Mouse (Mus musculus) forebrain, postnatal 0 days (tissue): Measurements from ENCODE around the gene Atox1. TPM values are rescaled to one million over a fixed set of nuclear protein-coding genes. Genes with fewer than 3 reads are reported as not detected.
A peak's percentile ranks its signal among the peaks of the same experiment; 100 is the strongest.

Experiments
- ATAC-seq: fragments of 200-750 bp; cut with Nextera tagmentation; 2 replicates; pipeline ENCODE4 v1.8.0; 2017; ENCODE audit warnings: mild to moderate bottlenecking, moderate library complexity
- DNase-seq: peaks from one replicate; pipeline ENCODE4 v3.0.0-alpha.2; 2015
- H3K27ac ChIP-seq: fragments of 300-500 bp; sonication (generic); 2 replicates; pipeline ENCODE4 v1.5.1; 2014; ENCODE audit warnings: low read depth, mild to moderate bottlenecking, antibody characterized with exemption, low read length, moderate library complexity, mixed read lengths
- H3K27me3 ChIP-seq: fragments of 300-500 bp; sonication (generic); 2 replicates; pipeline ENCODE4 v1.6.1; 2014; ENCODE audit warnings: mild to moderate bottlenecking, low read length, mixed read lengths; ENCODE audit not compliant: insufficient read depth
- H3K36me3 ChIP-seq: fragments of 300-500 bp; sonication (generic); 2 replicates; pipeline ENCODE4 v1.6.1; 2014; ENCODE audit warnings: mild to moderate bottlenecking, moderate library complexity; ENCODE audit not compliant: insufficient read depth
- H3K4me1 ChIP-seq: fragments of 300-500 bp; sonication (generic); 2 replicates; pipeline ENCODE4 v1.6.1; 2014; ENCODE audit warnings: antibody characterized with exemption; ENCODE audit not compliant: insufficient read depth
- H3K4me2 ChIP-seq: fragments of 300-500 bp; sonication (generic); 2 replicates; pipeline ENCODE4 v1.6.1; 2014; ENCODE audit warnings: low read depth, mild to moderate bottlenecking, moderate library complexity
- H3K4me3 ChIP-seq: fragments of 300-500 bp; sonication (generic); 2 replicates; pipeline ENCODE4 v1.5.1; 2014; ENCODE audit warnings: low read depth, low read length, mixed read lengths
- H3K9ac ChIP-seq: fragments of 300-500 bp; sonication (generic); 2 replicates; pipeline ENCODE4 v1.6.1; 2014; ENCODE audit warnings: mild to moderate bottlenecking
- H3K9me3 ChIP-seq: fragments of 300-500 bp; sonication (generic); 2 replicates; pipeline ENCODE4 v1.6.1; 2016; ENCODE audit warnings: low read length
- CTCF ChIP-seq: sonication (generic); IDR thresholded peaks from 2 replicates; pipeline ENCODE4 v1.5.1; 2016; ENCODE audit warnings: antibody characterized with exemption, control low read depth, low read depth
- WGBS: fragments of 180-500 bp; shearing (Covaris S2); extraction: QIAGEN DNeasy Blood & Tissue Kit; methylation state at CpG from one replicate; pipeline ENCODE4 v1.1.7; 2014; 5-methylcytosine and 5-hydroxymethylcytosine counted together
- polyA plus RNA-seq: library from polyadenylated mRNA; unstranded; fragments of >200 nt; fragmentation: Nextera tagmentation; extraction: Ambion mirVana; gene quantifications from 2 replicates; pipeline ENCODE4 v1.2.1, GENCODE M21; 2015
- total RNA-seq: library from RNA; depleted of rRNA; stranded (reverse); fragments of >200 nt; gene quantifications from 2 replicates; pipeline ENCODE4 v1.2.3, GENCODE M21; 2014; rRNA removed

Gene Atox1
- total RNA-seq (141 and 193 TPM in 2 replicates), polyA plus RNA-seq (268 and 340 TPM in 2 replicates)

DNA sequence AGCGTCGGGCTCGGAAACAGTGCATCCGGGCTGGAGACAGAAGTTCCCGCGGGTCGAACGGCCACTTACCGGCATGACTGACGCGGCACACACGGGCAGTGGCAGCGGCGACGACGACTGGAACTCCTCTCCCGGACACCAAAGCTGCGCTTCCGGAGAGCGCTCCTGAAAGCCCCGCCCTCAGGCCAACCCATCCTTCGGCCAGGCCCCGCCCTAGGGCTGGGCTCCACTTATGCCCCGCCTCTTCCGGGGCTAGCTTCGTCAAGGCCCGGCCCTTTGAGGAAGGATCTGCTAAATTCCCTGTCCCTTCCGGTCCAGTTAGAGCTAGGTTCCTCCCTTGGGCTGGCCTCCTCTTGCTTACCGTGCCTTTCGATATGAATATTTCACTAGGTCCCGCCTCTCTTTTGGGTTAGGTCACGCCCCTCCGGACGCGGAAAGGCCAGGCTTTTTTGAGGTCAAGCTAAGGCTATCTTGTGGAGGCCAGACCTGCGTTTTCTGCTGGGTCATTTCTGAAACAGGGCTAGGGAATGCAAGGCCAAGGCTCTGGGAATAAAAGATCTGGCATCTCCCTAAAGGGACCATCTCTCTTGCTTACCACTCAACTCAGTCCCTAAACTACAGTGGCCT is at the start of gene Atox1:
Gene Atox1 (minus strand): TSS at position 221 of the 627 bp plus-strand sequence.
- Histone ChIP-seq H3K4me1 (no peaks in the 10 kb centered on the region; the same call in 1 of the 2 replicates), H3K27me3 (no peaks in the 10 kb centered on the region), H3K4me3 (peak within 1 kb of the TSS; percentile 53), H3K9me3 (no peaks in the 10 kb centered on the region), H3K36me3 (no peaks in the 10 kb centered on the region), H3K4me2 (peak within 1 kb of the TSS; percentile 69), H3K27ac (peak within 1 kb of the TSS; percentile 71), H3K9ac (peak within 1 kb of the TSS; percentile 55)
- DNase-seq (peak; percentile 95), ATAC-seq (peak; percentile 99)
- TF ChIP-seq CTCF: no peak
- WGBS: 2% methylated on average over 36 of the region's 36 CpGs

DNA sequence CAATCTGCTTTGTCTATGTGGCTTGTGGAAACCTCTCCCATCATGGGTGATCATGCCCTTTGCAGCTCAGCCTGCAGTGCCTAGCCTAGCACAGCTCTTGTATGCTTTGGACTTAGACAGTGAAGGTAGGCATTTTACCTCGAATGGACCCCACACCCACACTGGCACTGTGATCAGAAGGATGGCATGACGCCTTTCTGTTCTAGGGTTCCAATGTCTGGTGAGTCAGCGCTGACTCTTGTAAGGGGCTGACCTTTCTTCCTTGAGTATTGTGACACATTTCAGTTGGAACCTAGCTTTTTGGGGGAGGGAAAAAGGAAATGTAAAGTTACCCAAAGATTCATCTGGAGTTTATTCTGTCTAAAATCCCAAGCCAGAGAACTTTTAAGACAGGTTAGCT is 44.4 kb upstream of the Atox1 start:
- DNase-seq: no peak
- no peak for TF ChIP-seq CTCF
- ATAC-seq: no peak
- 89% methylated on average over 3 of the region's 3 CpGs for WGBS
- H3K9me3 ChIP-seq: no peaks in the 10 kb centered on the region
- H3K27me3 ChIP-seq: no peaks in the 10 kb centered on the region
- H3K9ac ChIP-seq: no peak overlapping the region
- no peaks in the 10 kb centered on the region for H3K4me1 ChIP-seq
- H3K27ac ChIP-seq: no peak overlapping the region
- peaks cover 17% of the 10 kb centered on the region for H3K36me3 ChIP-seq
- H3K4me3 ChIP-seq: no peak overlapping the region
- no peak overlapping the region for H3K4me2 ChIP-seq

DNA sequence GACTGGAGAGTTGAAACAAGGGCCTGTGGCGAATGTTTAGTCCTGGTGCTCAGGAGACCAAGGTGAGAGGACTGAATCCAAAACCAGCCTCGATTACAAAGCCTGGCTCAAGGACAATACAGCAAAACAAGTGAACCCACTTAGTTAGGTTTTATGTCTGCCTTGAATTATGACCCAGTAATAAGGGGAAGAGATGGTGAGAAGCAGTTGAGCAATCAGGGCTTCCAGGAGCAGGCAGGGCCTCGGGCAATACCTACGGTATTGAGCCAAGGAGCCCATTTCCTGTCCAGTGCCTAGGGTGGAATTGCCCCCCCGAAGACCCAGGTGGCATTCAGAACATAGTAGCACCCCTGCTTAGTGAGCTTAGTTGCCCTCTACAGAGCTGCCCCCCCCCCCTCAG is 41.8 kb upstream of the Atox1 start:
- WGBS: 80% methylated on average over 5 of the region's 5 CpGs
- Histone ChIP-seq H3K27ac (no peak overlapping the region), H3K4me1 (no peaks in the 10 kb centered on the region), H3K36me3 (peaks cover 33% of the 10 kb centered on the region), H3K4me3 (no peak overlapping the region), H3K9ac (no peak overlapping the region), H3K27me3 (no peaks in the 10 kb centered on the region), H3K4me2 (no peak overlapping the region), H3K9me3 (no peaks in the 10 kb centered on the region)
- no peak for ATAC-seq
- no peak for DNase-seq
- TF ChIP-seq CTCF: no peak

DNA sequence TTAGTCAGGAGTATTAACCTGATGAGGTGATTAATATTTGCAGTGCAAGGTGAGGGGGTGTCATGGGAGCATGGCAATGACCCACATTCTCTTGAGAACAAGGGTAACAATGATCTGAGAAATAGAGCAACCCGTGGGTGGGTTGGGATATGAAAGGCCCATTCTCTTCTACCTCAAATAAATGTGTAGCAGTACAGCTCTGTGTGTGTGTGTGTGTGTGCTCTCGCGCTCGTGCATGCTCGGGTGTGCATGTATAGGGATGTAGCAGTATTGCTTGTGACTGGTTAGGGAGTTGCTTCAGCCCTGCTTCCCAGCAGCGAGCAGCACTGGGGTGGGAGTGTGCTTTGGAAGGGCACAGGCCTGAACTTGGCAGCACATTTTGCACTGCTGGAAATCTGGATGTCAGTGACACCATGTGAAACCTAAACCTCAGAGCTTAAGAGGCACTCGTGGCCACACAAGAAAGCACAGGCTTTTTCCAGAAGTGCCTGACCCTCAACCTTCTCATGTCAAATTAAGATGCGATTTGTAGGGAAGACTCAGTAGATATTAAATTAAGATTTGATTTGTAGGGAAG is 41.0 kb upstream of the Atox1 start:
- peak; percentile 19; the same call in 1 of the 2 replicates for ATAC-seq
- Histone ChIP-seq H3K4me3 (no peak overlapping the region), H3K4me1 (no peaks in the 10 kb centered on the region), H3K36me3 (peaks cover 42% of the 10 kb centered on the region), H3K9ac (no peak overlapping the region), H3K27ac (no peak overlapping the region), H3K27me3 (no peaks in the 10 kb centered on the region), H3K4me2 (no peak overlapping the region), H3K9me3 (no peaks in the 10 kb centered on the region)
- DNase-seq: no peak
- 79% methylated on average over 8 of the region's 8 CpGs for WGBS
- no peak for TF ChIP-seq CTCF

DNA sequence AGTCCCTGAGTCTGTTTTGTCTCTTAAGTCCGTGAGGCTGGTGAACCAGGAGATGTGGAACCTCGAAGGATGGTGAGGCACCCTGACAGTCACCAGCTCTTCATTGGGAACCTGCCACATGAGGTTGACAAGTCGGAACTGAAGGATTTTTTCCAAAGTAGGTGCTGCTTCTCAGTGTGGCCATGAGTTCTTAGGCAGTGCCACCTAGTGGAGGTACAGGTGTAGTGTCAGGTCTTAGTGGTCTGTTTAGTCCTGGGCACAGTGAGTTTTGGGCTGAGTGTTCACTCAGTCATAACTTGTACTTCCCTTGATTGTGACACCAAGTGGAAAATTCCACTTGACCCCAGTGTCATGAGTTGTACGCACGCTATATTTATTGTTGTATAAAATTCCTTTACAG is 36.8 kb upstream of the Atox1 start:
- DNase-seq (peak; percentile 61), ATAC-seq (peak; percentile 68)
- Histone ChIP-seq H3K27ac (no peak overlapping the region), H3K4me2 (no peak overlapping the region), H3K4me3 (no peak overlapping the region), H3K36me3 (peaks cover 75% of the 10 kb centered on the region), H3K4me1 (no peaks in the 10 kb centered on the region), H3K9me3 (no peaks in the 10 kb centered on the region), H3K9ac (no peak overlapping the region), H3K27me3 (no peaks in the 10 kb centered on the region)
- 65% methylated on average over 5 of the region's 5 CpGs for WGBS
- peak; percentile 84 for TF ChIP-seq CTCF

DNA sequence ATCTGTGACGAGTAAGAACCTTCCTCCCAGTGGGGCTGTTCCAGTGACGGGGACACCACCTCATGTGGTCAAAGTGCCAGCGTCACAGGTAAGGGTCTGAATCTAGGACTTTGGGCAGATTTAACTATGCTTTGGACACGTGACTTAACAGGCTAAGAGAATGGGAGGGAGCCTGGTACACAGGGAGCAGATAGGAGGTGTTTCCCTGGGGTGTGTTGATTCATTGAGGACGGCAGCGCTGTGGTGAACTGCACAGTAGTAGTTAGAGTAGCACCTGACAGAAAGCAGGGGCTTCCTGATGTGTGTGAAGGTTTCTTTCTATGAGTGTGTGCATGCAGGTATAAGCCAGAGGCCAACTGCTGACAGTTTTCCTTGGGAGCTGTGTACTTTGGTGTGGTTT is 35.1 kb upstream of the Atox1 start:
- Histone ChIP-seq H3K9ac (no peak overlapping the region), H3K4me3 (no peak overlapping the region), H3K36me3 (peaks cover 79% of the 10 kb centered on the region), H3K27ac (no peak overlapping the region), H3K27me3 (no peaks in the 10 kb centered on the region), H3K4me1 (no peaks in the 10 kb centered on the region), H3K4me2 (no peak overlapping the region), H3K9me3 (no peaks in the 10 kb centered on the region)
- DNase-seq: no peak
- ATAC-seq: no peak
- WGBS: 86% methylated on average over 6 of the region's 6 CpGs
- TF ChIP-seq CTCF: no peak

DNA sequence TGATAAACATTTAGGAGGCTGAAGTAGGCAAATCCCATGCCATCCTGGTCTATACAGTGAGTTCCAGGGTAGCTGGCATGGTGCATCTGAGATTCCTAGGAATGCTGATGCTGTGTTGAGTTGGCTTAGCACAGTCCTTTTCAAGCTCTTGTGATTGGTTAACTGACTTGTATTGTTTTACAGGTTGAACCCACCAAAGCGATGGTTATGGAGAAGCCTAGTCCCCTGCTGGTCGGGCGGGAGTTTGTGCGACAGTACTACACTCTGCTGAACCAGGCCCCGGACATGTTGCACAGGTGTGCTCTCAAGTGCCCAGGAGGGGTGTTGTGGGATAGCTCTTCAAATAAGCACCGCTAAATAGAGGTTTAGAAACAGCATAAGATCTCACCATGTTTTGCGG is 24.4 kb upstream of the Atox1 start:
- DNase-seq (no peak), ATAC-seq (no peak)
- TF ChIP-seq CTCF: no peak
- H3K27me3 ChIP-seq: no peaks in the 10 kb centered on the region
- 97% methylated on average over 7 of the region's 7 CpGs for WGBS
- no peaks in the 10 kb centered on the region for H3K4me1 ChIP-seq
- no peak overlapping the region for H3K9ac ChIP-seq
- no peak overlapping the region for H3K4me2 ChIP-seq
- peaks cover 52% of the 10 kb centered on the region for H3K36me3 ChIP-seq
- no peak overlapping the region for H3K27ac ChIP-seq
- no peak overlapping the region for H3K4me3 ChIP-seq
- no peaks in the 10 kb centered on the region for H3K9me3 ChIP-seq
